Mouse (Mus musculus) bone marrow, adult 2 months (tissue): Measurements from ENCODE around the gene Themis2.

Experiments
- CTCF ChIP-seq: fragments of 200-500 bp; IDR thresholded peaks from 2 replicates; pipeline ENCODE4 v1.5.1; 2011; ENCODE audit warnings: low read length, control low read depth; ENCODE audit not compliant: control insufficient read depth, insufficient read depth
- POLR2A ChIP-seq: fragments of 200-500 bp; IDR thresholded peaks from 2 replicates; pipeline ENCODE4 v1.6.1; 2011; ENCODE audit warnings: low read depth, mild to moderate bottlenecking, control low read depth, low read length, borderline replicate concordance; ENCODE audit not compliant: control insufficient read depth

- TF ChIP-seq POLR2A (no peak), CTCF (no peak)
Observed at GRCm38 (mm10) chr4:132842281-132842906, 46.2 kb upstream of the Themis2 start.
